Mouse (Mus musculus) megakaryocyte-erythroid progenitor cell, adult 5-6 weeks (primary cell): ENCODE results near the gene Chd2. TPM values are rescaled to one million over a fixed set of nuclear protein-coding genes. Genes with fewer than 3 reads are reported as not detected.

ENCODE experiments used
- ATAC-seq: replicated peaks from 2 replicates; pipeline ENCODE4 v1.8.0; 2016; ENCODE audit warnings: mild to moderate bottlenecking, inconsistent platforms; ENCODE audit not compliant: severe bottlenecking, poor library complexity, low FRiP score, low TSS enrichment
- total RNA-seq, 2 experiments: library from RNA; stranded (forward) in 1 of 2; stranded (reverse) in 1 of 2; fragments of 200-1000, 215-1000 nt in 1 of 2; fragments of >200 nt in 1 of 2; fragmentation: Nextera tagmentation in 1 of 2; gene quantifications; 2 replicates each; pipeline ENCODE4 v1.2.3; 2014 to 2017

Gene Chd2
- total RNA-seq, 2 experiments from 2014 or later, result 48.8 to 101 TPM

- ATAC-seq, result no peak
Observed at GRCm38 (mm10) chr7:73394013-73394409, 147.6 kb downstream of the Chd2 start.

GRCm38 (mm10) chr7:73393307-73394012 is 148.2 kb downstream of the Chd2 start:
- ATAC-seq, result no peak

GRCm38 (mm10) chr7:73392359-73392758 is 149.3 kb downstream of the Chd2 start:
- no peak for ATAC-seq

GRCm38 (mm10) chr7:73391518-73392321 is 149.9 kb downstream of the Chd2 start:
- ATAC-seq, result no peak

GRCm38 (mm10) chr7:73391002-73391517 is 150.6 kb downstream of the Chd2 start:
- no peak; the same call in 1 of the 2 replicates for ATAC-seq

GRCm38 (mm10) chr7:73390426-73391001 is 151.1 kb downstream of the Chd2 start:
- no peak for ATAC-seq

GRCm38 (mm10) chr7:73389871-73390294 is 151.7 kb downstream of the Chd2 start:
- ATAC-seq, result no peak

GRCm38 (mm10) chr7:73389419-73389818 is 152.2 kb downstream of the Chd2 start:
- no peak for ATAC-seq

- no peak for ATAC-seq
Observed at GRCm38 (mm10) chr7:73388866-73389265, 152.8 kb downstream of the Chd2 start.

GRCm38 (mm10) chr7:73382843-73383242 is 158.8 kb downstream of the Chd2 start:
- ATAC-seq, result no peak

GRCm38 (mm10) chr7:73378034-73378433 is 163.6 kb downstream of the Chd2 start:
- ATAC-seq, result no peak

GRCm38 (mm10) chr7:73377307-73377706 is 164.3 kb downstream of the Chd2 start:
- ATAC-seq, result no peak

Other genes starting within 250 kb of the Chd2 start
- gene Rgma, start 166.3 kb downstream of the Chd2 start, total RNA-seq (2014; fragmentation: Nextera tagmentation), result not detected in 2 replicates
- gene Rgma, start 166.3 kb downstream of the Chd2 start, total RNA-seq (2017), result not detected in 2 replicates
- gene Fam174b, start 198.5 kb upstream of the Chd2 start, total RNA-seq (2014; fragmentation: Nextera tagmentation), result 4.4 and 7.1 TPM in 2 replicates
- 12.3 and 13.7 TPM in 2 replicates for gene Fam174b, start 198.5 kb upstream of the Chd2 start, total RNA-seq (2017)